Mouse (Mus musculus) limb, embryonic 11.5 days (tissue): ENCODE data around the gene N4bp3. TPM values are rescaled to one million over a fixed set of nuclear protein-coding genes. Genes with fewer than 3 reads are reported as not detected.
A peak's percentile ranks its signal among the peaks of the same experiment; 100 is the strongest.

Experiments used
- ATAC-seq: fragments of 200-750 bp; cut with Nextera tagmentation; 2 replicates; pipeline ENCODE4 v1.8.0; 2017; ENCODE audit warnings: low read depth; ENCODE audit not compliant: insufficient number of reproducible peaks, low FRiP score, low TSS enrichment
- DNase-seq: peaks from one replicate; pipeline ENCODE4 v3.0.0-alpha.2; 2015; ENCODE audit warnings: low spot score
- H3K27ac ChIP-seq: fragments of 300-500 bp; sonication (generic); replicated peaks from 2 replicates; pipeline ENCODE4 v1.5.1; 2014; ENCODE audit warnings: low read depth, mild to moderate bottlenecking, low read length
- H3K27me3 ChIP-seq: fragments of 300-500 bp; sonication (generic); 2 replicates; pipeline ENCODE4 v1.6.1; 2014; ENCODE audit warnings: mild to moderate bottlenecking, low read length, mixed read lengths; ENCODE audit not compliant: control insufficient read depth, insufficient read depth
- H3K36me3 ChIP-seq: fragments of 300-500 bp; sonication (generic); 2 replicates; pipeline ENCODE4 v1.6.1; 2014; ENCODE audit warnings: mild to moderate bottlenecking, low read length, moderate library complexity, mixed read lengths; ENCODE audit not compliant: control insufficient read depth, insufficient read depth
- H3K4me1 ChIP-seq: fragments of 300-500 bp; sonication (generic); 2 replicates; pipeline ENCODE4 v1.6.1; 2014; ENCODE audit warnings: low read length, mixed read lengths; ENCODE audit not compliant: control insufficient read depth, insufficient read depth
- H3K4me2 ChIP-seq: fragments of 300-500 bp; sonication (generic); 2 replicates; pipeline ENCODE4 v1.6.1; 2014; ENCODE audit warnings: low read depth, mild to moderate bottlenecking, moderate library complexity; ENCODE audit not compliant: severe bottlenecking
- H3K4me3 ChIP-seq: fragments of 300-500 bp; sonication (generic); 2 replicates; pipeline ENCODE4 v1.5.1; 2014; ENCODE audit warnings: low read depth, low read length
- H3K9ac ChIP-seq: fragments of 300-500 bp; sonication (generic); 2 replicates; pipeline ENCODE4 v1.6.1; 2014; ENCODE audit warnings: mild to moderate bottlenecking, low read length
- H3K9me3 ChIP-seq: fragments of 300-500 bp; sonication (generic); 2 replicates; pipeline ENCODE4 v1.6.1; 2016; ENCODE audit warnings: low read length; ENCODE audit not compliant: control insufficient read depth
- WGBS: fragments of 180-500 bp; shearing (Covaris S2); extraction: QIAGEN DNeasy Blood & Tissue Kit; methylation state at CpG from one replicate; pipeline ENCODE4 v1.1.7; 2014; 5-methylcytosine and 5-hydroxymethylcytosine counted together
- polyA plus RNA-seq: library from polyadenylated mRNA; unstranded; fragments of >200 nt; fragmentation: Nextera tagmentation; extraction: Ambion mirVana; gene quantifications from 2 replicates; pipeline ENCODE4 v1.2.1, GENCODE M21; 2014

The N4bp3 gene
- polyA plus RNA-seq, 1 experiment from 2014 or later = 14.3 TPM

DNA sequence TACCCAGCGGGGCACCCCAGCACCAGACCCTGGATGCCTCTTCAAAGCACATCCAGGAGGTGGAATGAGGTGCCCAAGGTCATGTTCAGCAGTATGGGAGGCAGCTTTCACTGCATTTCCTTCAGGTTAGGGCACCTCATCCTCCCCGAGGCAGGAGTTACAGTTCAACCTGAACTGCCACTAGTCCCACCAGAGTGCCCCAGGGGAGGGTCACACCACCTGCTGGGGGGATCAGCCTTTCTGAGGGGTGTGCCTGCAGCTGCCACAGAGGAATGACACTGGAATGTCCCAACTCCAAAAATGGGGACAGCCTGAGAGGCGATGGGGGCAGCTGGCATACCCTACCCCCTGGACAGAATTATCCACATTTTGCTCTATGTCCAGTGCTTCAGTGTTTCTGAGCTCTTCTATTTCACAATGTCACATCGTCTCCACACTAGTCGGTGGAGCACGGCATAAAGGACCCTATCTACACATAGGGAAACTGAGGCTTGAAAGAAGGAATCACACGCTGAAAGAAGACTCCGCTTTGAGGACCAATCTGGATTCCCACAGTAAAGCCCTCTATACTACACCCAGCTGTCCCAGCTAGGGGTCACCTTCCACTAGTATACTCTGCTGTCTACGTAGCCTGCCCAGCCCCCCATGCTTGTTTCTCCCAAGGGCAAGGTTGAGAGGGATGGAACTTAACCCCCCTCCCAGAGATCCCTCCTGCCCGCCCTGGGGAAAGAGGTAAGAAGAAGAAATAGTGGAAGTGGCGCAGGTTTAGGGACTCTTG lies 1.3 kb downstream of the N4bp3 start:
- WGBS = 42% methylated on average over 11 of the region's 11 CpGs
- peaks cover 38% of the 10 kb centered on the region for H3K4me1 ChIP-seq
- peak; percentile 34 for DNase-seq

GRCm38 (mm10) chr11:51648566-51648965 lies 2.1 kb downstream of the N4bp3 start:
- H3K27ac ChIP-seq = peak overlapping the region; percentile 36; the same call in 1 of the 2 replicates
- H3K36me3 ChIP-seq = peaks cover 4% of the 10 kb centered on the region; the same call in 1 of the 2 replicates
- H3K4me1 ChIP-seq = peaks cover 43% of the 10 kb centered on the region
- WGBS = 17% methylated on average over 3 of the region's 3 CpGs
- no peaks in the 10 kb centered on the region for H3K27me3 ChIP-seq
- H3K9me3 ChIP-seq = no peaks in the 10 kb centered on the region
- ATAC-seq (0 out of 2 replicates have a peak, but pooled peaks have one; percentile 60), DNase-seq (peak; percentile 67)
- H3K4me2 ChIP-seq = peak overlapping the region; percentile 96
- H3K4me3 ChIP-seq = peak overlapping the region; percentile 70; the same call in 1 of the 2 replicates
- peak overlapping the region; percentile 5; the same call in 1 of the 2 replicates for H3K9ac ChIP-seq

More for the DNA sequence above, 1.3 kb downstream of the N4bp3 start:
- H3K27me3 ChIP-seq = no peaks in the 10 kb centered on the region
- H3K4me2 ChIP-seq = peak overlapping the region; percentile 96
- H3K27ac ChIP-seq = no peak overlapping the region; the same call in 1 of the 2 replicates
- ATAC-seq = no peak
- no peaks in the 10 kb centered on the region for H3K36me3 ChIP-seq
- H3K9me3 ChIP-seq = no peaks in the 10 kb centered on the region
- peak overlapping the region; percentile 70 for H3K4me3 ChIP-seq
- H3K9ac ChIP-seq = peak overlapping the region; percentile 5; the same call in 1 of the 2 replicates

GRCm38 (mm10) chr11:51646751-51647667 lies 3.6 kb downstream of the N4bp3 start:
- peaks cover 44% of the 10 kb centered on the region for H3K4me1 ChIP-seq
- ATAC-seq (no peak), DNase-seq (peak; percentile 37)
- H3K9ac ChIP-seq = peak overlapping the region; percentile 41
- peak overlapping the region; percentile 20; the same call in 1 of the 2 replicates for H3K4me2 ChIP-seq
- no peaks in the 10 kb centered on the region for H3K27me3 ChIP-seq
- peak overlapping the region; percentile 75 for H3K27ac ChIP-seq
- no peak overlapping the region for H3K4me3 ChIP-seq
- H3K9me3 ChIP-seq = no peaks in the 10 kb centered on the region
- peaks cover 4% of the 10 kb centered on the region; the same call in 1 of the 2 replicates for H3K36me3 ChIP-seq
- WGBS = 64% methylated on average over 15 of the region's 15 CpGs

DNA sequence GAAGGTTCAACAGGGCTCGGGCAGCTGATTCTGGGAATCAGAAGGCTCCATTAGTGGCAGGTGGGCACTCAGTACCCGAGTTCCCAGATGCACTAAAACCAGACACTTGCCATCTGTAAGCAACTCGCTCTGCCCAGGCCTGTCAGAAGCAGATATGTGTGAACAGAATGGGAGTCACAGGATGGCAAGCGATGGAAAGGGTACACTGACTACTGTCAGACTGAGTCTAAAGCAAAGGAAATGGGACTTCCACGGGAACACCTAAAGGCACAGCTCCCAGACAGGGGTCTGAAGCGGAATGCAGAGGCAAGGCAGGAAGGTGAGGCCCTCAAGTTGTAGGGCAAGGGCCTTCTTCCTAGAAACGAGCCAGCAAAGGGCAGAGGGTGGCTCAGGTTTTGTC lies 4.4 kb downstream of the N4bp3 start:
- Histone ChIP-seq H3K4me1 (peaks cover 44% of the 10 kb centered on the region), H3K9ac (no peak overlapping the region), H3K27me3 (no peaks in the 10 kb centered on the region), H3K36me3 (peaks cover 4% of the 10 kb centered on the region; the same call in 1 of the 2 replicates), H3K4me3 (no peak overlapping the region), H3K27ac (no peak overlapping the region; the same call in 1 of the 2 replicates), H3K4me2 (no peak overlapping the region), H3K9me3 (no peaks in the 10 kb centered on the region)
- ATAC-seq = no peak
- 74% methylated on average over 7 of the region's 7 CpGs for WGBS
- DNase-seq = no peak

GRCm38 (mm10) chr11:51645293-51645692 lies 5.3 kb downstream of the N4bp3 start:
- peaks cover 4% of the 10 kb centered on the region; the same call in 1 of the 2 replicates for H3K36me3 ChIP-seq
- no peak overlapping the region for H3K27ac ChIP-seq
- 92% methylated on average over 13 of the region's 13 CpGs for WGBS
- H3K4me2 ChIP-seq = no peak overlapping the region
- peaks cover 40% of the 10 kb centered on the region for H3K4me1 ChIP-seq
- H3K4me3 ChIP-seq = no peak overlapping the region
- H3K9ac ChIP-seq = no peak overlapping the region
- H3K27me3 ChIP-seq = no peaks in the 10 kb centered on the region
- ATAC-seq = no peak
- DNase-seq = no peak
- H3K9me3 ChIP-seq = no peaks in the 10 kb centered on the region

GRCm38 (mm10) chr11:51644217-51644616 lies 6.4 kb downstream of the N4bp3 start:
- no peak overlapping the region; the same call in 1 of the 2 replicates for H3K27ac ChIP-seq
- H3K36me3 ChIP-seq = peaks cover 4% of the 10 kb centered on the region; the same call in 1 of the 2 replicates
- no peak overlapping the region for H3K4me3 ChIP-seq
- WGBS = 65% methylated on average over 16 of the region's 16 CpGs
- DNase-seq (no peak), ATAC-seq (no peak)
- H3K9me3 ChIP-seq = no peaks in the 10 kb centered on the region
- peak overlapping the region; percentile 27; the same call in 1 of the 2 replicates for H3K9ac ChIP-seq
- H3K4me1 ChIP-seq = peaks cover 31% of the 10 kb centered on the region
- H3K27me3 ChIP-seq = no peaks in the 10 kb centered on the region
- H3K4me2 ChIP-seq = no peak overlapping the region

GRCm38 (mm10) chr11:51643761-51644160 lies 6.9 kb downstream of the N4bp3 start:
- Histone ChIP-seq H3K27ac (peak overlapping the region; percentile 52; the same call in 1 of the 2 replicates), H3K4me1 (peaks cover 27% of the 10 kb centered on the region), H3K4me3 (no peak overlapping the region), H3K27me3 (no peaks in the 10 kb centered on the region), H3K4me2 (no peak overlapping the region), H3K9ac (peak overlapping the region; percentile 30), H3K36me3 (peaks cover 4% of the 10 kb centered on the region; the same call in 1 of the 2 replicates), H3K9me3 (no peaks in the 10 kb centered on the region)
- DNase-seq (peak; percentile 34), ATAC-seq (no peak)
- 53% methylated on average over 15 of the region's 15 CpGs for WGBS

- H3K4me2 ChIP-seq = no peak overlapping the region
- H3K27ac ChIP-seq = no peak overlapping the region
These were observed 7.4 kb downstream of the N4bp3 start for GRCm38 (mm10) chr11:51643202-51643601.

More at GRCm38 (mm10) chr11:51643202-51643601, 7.4 kb downstream of the N4bp3 start:
- 76% methylated on average over 9 of the region's 9 CpGs for WGBS
- Histone ChIP-seq H3K9ac (no peak overlapping the region; the same call in 1 of the 2 replicates), H3K27me3 (no peaks in the 10 kb centered on the region), H3K4me1 (peaks cover 22% of the 10 kb centered on the region), H3K36me3 (peaks cover 4% of the 10 kb centered on the region; the same call in 1 of the 2 replicates), H3K9me3 (no peaks in the 10 kb centered on the region), H3K4me3 (no peak overlapping the region)
- no peak for ATAC-seq
- DNase-seq = no peak
